Mouse (Mus musculus): ENCODE data around the gene Srm. TPM values are rescaled to one million over a fixed set of nuclear protein-coding genes. Genes with fewer than 3 reads are reported as not detected.
A peak's percentile ranks its signal among the peaks of the same experiment; 100 is the strongest.

Gene Srm
- total RNA-seq, 2 experiments from 2014 or later = 9.6 to 26.5 TPM

GRCm38 (mm10) chr4:148598826-148599225 is 7.5 kb downstream of the Srm start:
- no peak for ATAC-seq (replicated peaks; ENCODE audit: low FRiP score, poor library complexity, severe bottlenecking)

GRCm38 (mm10) chr4:148600316-148600715 is 9.0 kb downstream of the Srm start:
- ATAC-seq (replicated peaks; ENCODE audit: low FRiP score, poor library complexity, severe bottlenecking) = no peak

DNA sequence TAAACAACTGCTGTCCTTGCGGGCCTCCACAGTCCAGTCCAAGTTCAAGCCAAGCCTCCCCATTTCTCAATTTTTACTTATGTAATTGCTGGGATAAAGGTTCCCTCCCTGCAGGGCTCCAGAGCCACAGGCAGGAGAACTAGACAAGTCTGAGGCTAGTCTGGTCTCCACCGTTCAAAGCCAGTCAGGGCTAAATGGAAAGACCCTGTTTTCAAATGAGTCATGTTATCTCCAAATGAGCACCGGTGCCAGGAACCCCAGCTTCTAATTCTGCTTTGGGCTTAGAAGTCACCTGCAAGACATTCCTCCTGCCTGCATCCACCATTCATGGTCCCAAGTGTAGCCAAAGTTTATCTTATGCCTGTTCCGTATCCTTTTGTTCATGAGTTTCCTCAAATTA is 10.6 kb downstream of the Srm start:
- ATAC-seq (replicated peaks; ENCODE audit: low FRiP score, poor library complexity, severe bottlenecking) = no peak

DNA sequence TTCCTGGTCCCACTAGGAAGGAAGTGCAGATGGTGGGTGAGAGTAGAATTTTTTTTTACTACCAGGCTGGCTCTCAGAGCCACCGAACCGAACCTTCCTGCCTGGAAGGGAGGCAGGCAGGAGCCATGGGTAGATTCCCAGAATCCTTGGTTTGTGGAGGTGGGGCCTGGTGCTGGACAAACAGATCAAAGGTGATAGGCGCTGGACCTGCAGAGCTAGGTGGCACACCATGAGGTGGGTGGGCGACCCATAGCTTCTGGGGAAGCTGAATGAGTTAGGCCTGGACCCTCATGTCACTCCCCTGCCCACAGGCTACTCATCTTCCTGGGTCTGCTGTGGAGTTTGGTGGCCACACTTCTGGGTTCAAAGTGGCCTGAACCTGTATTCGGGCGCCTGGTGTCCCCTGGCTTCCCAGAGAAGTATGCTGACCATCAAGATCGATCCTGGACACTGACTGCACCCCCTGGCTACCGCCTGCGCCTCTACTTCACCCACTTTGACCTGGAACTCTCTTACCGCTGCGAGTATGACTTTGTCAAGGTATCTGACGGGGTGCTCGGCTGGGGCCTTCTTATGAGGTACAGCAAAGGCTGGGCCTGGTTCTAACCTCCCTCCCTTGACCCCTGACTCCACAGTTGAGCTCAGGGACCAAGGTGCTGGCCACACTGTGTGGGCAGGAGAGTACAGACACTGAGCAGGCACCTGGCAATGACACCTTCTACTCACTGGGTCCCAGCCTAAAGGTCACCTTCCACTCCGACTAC is 11.2 kb downstream of the Srm start, which contains the start of gene Masp2:
Gene Masp2 (plus strand): TSS at position 198 of the 764 bp plus-strand sequence.
- no peak for ATAC-seq (replicated peaks; ENCODE audit: low FRiP score, poor library complexity, severe bottlenecking)

DNA sequence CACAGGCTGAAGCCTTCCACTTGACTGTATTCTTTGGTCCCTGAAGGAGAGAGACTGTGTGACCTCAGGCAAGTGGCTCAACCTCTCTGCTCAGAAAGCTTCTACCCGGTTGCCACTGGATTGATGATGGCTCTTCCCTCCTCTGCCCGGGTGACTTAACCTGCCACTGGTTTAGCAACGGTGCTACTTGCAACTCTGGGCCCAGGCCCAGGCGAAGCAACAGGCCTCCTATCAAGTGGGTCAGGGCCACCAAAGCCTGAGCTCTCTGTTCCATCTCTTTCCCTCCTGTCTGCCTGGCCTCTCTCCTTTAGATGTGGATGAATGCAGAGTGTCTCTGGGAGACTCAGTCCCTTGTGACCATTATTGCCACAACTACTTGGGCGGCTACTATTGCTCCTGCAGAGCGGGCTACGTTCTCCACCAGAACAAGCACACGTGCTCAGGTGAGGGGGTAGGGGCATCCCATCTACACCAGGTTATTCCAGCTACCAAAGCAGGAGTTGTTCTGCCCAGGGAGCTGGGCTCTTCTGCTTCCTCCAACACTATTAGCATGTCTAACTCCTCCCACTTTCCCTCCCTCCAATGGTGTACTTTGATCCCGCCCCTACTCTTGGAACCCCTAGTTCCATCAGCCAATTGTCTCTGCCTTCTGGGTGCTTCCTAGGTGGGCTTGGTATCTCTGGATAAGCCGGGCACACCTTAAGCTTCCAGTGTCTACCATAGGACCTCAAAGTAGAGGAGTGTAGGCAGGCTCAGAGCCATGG is 12.3 kb downstream of the Srm start:
- ATAC-seq (replicated peaks; ENCODE audit: low FRiP score, poor library complexity, severe bottlenecking) = no peak

- ATAC-seq (replicated peaks; ENCODE audit: low FRiP score, poor library complexity, severe bottlenecking) = no peak
Observed at GRCm38 (mm10) chr4:148604141-148604540, 12.8 kb downstream of the Srm start.

DNA sequence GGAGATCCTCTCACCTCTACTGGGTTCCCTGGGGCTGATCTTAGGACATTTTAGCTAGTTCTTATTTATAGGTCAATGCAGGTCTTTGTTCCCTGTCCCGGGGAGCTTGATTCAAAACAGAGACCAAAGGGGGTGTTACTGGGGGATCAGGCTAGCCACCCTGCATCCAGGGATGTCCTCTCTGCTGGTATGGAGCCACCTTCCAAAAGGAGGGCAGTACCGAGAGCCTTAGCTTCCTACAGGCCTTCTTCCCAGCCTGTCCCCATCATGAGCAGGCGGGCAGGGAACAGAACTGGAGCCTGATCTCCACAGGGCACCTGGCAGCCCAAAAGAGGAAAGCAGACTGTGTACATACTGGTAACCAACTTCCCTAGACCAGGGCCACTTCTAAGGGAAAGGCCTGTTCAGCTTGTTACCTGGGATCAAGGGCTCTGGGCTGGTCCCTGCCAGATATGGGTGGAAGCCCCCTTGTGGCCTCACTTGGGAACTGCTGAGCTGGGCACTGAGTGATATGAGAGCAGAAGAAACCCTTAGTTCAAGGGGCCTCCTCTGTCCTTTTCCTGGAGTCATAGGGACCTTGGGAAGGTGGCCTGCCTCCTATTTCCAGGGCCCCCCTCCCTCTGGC is 13.3 kb downstream of the Srm start:
- peak; percentile 72 for ATAC-seq (replicated peaks; ENCODE audit: low FRiP score, poor library complexity, severe bottlenecking)

DNA sequence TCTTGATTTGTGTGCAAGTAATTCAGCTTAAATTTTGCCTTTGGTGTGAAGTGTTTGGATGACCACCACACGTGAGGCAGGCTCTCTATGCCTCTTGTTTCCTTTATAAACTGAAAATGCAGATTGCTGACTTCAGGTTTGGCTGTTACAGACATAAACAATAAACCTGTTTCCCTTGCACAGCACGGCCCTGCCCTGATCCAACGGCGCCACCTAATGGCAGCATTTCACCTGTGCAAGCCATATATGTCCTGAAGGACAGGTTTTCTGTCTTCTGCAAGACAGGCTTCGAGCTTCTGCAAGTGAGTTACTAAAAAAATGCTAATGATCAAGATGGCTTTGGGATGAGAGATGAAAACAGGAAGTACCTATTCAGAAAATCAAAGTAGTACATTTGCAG is 16.5 kb downstream of the Srm start:
- 0 out of 2 replicates have a peak, but pooled peaks have one; percentile 41 for ATAC-seq (replicated peaks; ENCODE audit: low FRiP score, poor library complexity, severe bottlenecking)

GRCm38 (mm10) chr4:148609805-148610204 is 18.5 kb downstream of the Srm start:
- ATAC-seq (replicated peaks; ENCODE audit: low FRiP score, poor library complexity, severe bottlenecking) = no peak

DNA sequence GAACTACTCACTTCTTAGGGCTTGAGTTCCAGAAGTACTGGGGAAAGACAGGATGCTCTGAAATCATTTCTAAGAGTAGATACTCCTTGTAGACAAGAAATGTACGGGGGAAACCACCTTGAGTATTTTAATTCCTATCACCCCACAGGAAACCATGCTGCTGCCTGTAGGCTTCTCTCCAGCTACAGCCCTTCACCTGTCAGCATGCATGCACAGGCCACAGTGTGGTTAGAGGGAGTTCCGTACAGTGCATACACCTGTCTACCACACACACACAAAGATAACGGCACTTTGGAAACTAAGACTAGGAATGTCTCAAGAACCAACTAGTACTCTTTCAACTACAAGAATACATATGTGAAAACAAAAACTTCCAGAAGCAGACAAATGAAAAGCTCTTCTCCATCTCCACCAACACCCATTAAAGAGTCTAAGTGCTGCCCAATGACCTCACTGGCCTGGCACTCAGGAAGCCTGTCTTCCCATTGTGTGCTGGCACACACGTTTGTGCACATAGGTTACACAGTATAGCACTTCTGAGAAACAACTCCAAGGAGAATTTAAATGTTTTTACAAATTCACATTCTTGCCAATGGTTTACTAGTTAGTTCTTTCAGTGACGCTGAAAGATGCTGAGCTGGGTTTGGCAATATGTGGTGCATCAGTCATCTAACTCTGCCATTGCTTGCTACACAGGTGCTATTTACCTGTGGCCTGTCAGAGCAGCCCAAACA is 19.5 kb downstream of the Srm start:
- ATAC-seq (replicated peaks; ENCODE audit: low FRiP score, poor library complexity, severe bottlenecking) = no peak

- no peak for ATAC-seq (replicated peaks; ENCODE audit: low FRiP score, poor library complexity, severe bottlenecking)
Observed at GRCm38 (mm10) chr4:148612557-148612956, 21.3 kb downstream of the Srm start.

- ATAC-seq (replicated peaks; ENCODE audit: low FRiP score, poor library complexity, severe bottlenecking) = no peak
Observed at GRCm38 (mm10) chr4:148613738-148614137, 22.4 kb downstream of the Srm start.

GRCm38 (mm10) chr4:148619805-148620204 is 28.5 kb downstream of the Srm start:
- ATAC-seq (replicated peaks; ENCODE audit: low FRiP score, poor library complexity, severe bottlenecking) = no peak

DNA sequence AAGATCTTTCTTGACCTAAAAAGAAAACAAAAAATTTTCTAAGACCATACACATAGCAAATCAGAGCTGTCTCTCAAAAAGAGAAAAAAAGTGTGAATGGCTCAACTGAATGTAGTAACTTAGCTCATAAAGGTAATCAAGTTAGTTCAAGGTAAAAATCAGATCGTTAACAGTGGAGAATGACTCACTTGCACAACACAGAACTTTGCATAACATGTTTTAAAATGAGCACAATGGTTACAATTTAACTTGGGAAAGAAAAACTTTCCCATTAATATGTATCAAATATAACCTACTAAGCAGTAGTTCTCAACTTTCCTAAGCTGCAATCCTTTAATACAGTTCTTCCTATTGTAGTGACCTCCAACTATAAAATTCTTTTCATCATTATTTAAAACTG is 29.4 kb downstream of the Srm start:
- ATAC-seq (replicated peaks; ENCODE audit: low FRiP score, poor library complexity, severe bottlenecking) = no peak

DNA sequence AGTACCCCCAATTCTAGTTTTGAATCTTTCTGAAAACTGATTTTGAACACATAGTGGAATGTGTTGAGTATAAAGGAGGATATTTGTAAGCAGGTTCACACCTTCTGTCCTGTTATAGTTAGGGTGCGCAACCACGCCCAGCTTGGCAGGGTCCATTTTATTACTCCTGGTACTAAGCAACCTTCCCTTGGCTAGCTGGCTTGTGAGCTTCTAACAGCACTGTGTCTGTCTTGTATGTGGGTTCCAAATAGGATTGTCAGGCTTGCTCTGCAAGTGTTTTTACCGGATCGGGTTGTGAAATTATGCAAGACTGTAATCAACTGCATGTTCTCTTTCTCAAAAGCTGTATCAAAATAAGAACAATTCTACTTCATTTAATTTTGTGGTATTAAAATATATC is 31.2 kb downstream of the Srm start:
- ATAC-seq (replicated peaks; ENCODE audit: low FRiP score, poor library complexity, severe bottlenecking) = no peak

- no peak for ATAC-seq (replicated peaks; ENCODE audit: low FRiP score, poor library complexity, severe bottlenecking)
Observed at GRCm38 (mm10) chr4:148623609-148624008, 32.3 kb downstream of the Srm start.

GRCm38 (mm10) chr4:148625010-148625409 is 33.7 kb downstream of the Srm start:
- no peak for ATAC-seq (replicated peaks; ENCODE audit: low FRiP score, poor library complexity, severe bottlenecking)

GRCm38 (mm10) chr4:148625756-148626622 is 34.7 kb downstream of the Srm start:
- peak; percentile 64 for ATAC-seq (replicated peaks; ENCODE audit: low FRiP score, poor library complexity, severe bottlenecking)

DNA sequence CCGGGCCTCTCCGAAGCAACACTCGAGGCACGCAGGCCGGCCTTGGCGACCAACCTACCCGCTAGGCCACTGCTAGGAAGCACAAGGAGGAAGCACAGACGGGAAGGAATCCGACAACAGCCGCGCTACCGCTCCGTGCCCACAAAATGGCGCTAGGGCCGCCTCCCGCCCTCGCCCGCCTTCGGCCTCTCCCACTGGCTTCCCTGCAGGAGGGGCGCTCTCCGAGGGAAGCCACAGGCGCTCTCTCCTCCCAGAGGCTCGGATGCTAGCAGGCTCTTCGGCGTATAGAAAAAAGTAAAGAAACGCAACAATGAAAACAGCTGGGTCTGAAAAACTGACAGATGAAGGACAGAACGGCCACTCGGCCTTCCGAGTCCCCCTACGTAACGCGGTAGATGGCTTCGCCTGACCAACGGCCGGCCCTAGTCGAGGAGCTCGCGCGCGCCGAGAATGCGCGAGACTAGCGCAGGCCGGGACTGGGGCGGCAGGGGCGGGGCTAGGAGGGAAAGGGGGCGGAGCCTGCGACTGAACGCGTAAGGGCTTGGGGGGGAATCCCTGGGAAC is 35.4 kb downstream of the Srm start, which contains the start of gene Tardbp:
Gene Tardbp (minus strand): TSS at position 397 of the 563 bp plus-strand sequence.
- ATAC-seq (replicated peaks; ENCODE audit: low FRiP score, poor library complexity, severe bottlenecking) = peak; percentile 95
